Mouse (Mus musculus): ENCODE data around the gene Megf9.

The Megf9 gene

DNA sequence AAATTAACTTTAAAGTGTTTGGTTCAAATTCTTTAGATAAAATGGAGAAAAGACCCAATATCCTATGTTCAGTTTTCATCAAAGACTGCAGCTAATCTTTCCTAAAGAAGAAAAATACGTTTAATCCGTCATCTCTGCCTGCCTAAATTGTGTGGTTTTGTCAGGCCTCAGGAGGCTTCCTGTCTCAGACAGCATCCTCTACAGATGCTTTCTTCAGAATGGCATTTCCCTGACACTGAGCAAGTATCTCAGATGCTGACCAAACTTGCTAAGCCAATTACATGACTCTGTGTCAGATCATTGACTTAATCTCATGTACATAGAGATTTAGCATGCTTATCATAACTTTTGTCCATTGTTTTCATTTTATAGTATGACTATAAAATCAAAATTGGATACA lies 11.4 kb downstream of the Megf9 start:
- no peak for DNase-seq (ENCODE audit: low spot score)

DNA sequence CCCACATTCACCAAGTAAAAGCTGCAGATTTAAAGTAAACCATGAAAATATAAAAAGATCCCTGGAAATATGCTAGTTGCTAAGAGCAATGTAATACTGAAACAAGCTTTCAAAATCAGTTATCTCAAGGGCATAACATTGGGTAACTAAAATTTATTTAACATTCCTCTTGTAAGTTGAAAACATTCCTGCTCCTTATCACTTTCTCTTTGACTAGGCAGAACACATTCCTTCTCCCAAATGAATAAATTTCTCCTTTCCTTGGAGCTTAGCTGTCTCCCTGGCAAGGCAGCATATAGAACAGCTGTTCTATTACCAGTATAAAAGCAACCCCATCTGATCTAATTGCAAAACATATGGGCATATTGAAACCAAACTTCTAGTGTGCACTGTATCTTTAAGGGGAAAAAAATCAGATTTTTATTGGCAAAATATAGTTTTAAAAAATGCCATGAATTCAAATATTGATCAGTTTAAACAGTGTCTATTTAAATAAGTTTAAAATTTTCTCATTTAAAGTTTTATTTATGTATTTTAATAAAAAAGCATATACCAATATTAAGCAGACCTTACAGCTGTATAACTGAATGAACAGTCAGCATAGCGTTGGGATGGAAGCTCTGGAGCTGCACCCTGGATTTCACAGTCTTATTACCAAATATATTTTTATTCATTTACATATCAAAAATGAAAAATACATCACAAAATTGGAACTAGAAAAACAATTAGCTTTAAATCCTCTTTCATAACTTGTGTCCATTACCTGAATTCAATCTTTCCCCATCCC lies 13.1 kb downstream of the Megf9 start:
- DNase-seq (ENCODE audit: low spot score): no peak

DNA sequence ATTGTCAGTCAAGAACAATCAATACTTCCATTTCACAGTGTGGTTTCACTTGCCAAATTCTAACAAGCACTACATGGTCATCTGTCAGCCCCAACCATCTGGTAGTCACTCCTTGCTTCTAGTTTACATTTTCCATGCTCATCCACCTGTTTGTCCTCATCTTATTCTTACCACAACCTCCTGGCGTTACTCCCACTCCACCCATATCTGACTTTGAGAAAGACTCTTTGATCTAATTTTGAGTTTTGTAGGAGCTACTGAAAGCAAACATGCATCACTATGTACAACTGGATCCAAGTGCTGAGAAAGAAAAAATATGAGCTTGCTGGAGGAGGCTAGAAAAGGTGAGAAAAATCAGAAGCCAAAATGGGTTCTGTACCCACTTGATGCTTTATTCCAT lies 17.1 kb downstream of the Megf9 start:
- no peak for DNase-seq (ENCODE audit: low spot score)

DNA sequence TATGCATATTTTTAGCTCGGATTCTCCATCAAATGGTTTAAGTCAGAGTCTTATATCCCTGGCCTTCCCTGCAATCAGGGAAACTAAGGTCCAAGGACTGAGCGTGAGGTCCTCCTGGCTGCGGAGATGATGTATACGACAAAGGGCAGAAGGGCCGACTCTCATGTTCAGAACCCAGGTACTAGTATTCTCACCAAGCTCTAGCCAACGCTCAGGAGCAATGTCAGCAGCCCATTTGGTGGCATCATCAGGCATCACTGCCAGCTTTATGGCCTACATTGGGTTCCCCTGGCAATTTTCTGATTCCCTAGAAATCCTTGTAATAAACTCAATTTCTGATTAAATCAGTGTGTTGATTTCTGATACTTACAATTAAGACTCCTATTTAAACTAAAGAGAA lies 18.5 kb downstream of the Megf9 start:
- no peak for DNase-seq (ENCODE audit: low spot score)

DNA sequence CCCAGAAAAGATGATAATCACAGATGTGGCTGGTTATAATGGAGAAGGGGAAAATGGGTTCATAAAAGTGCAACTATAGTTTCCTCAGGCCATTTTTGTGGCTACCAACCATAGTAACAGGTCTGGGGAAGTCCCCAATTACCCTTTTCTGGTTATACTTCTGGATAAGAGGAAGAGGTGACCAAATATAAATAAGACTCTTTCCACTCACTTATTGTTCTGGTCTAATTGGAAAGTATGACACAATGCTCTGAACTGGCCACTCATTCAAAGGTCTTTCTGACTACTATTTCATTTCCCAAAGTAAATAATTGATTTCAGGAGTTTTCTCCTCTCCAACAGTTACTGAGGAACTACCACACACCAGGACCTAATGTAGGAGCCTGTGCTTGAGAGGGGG lies 19.3 kb downstream of the Megf9 start:
- DNase-seq (ENCODE audit: low spot score): no peak

DNA sequence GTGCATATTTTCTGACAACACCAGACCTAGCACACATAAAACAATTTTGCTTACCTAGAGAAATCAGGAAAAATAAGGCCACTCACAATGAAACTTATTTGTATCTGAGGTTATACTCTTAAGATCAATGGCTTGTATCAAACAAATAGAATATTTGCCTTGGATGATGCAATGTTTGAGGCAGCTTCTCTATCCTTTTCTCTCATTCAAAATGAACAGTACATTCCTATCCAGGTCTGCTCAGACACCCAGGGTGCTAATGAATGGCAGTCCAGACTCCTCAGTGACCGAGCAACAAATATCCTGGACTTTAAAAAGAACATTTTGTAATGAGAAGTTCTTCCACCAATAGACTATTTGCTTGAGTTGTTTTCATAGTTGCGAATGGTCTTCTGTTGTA lies 24.8 kb downstream of the Megf9 start:
- DNase-seq (ENCODE audit: low spot score): no peak

DNA sequence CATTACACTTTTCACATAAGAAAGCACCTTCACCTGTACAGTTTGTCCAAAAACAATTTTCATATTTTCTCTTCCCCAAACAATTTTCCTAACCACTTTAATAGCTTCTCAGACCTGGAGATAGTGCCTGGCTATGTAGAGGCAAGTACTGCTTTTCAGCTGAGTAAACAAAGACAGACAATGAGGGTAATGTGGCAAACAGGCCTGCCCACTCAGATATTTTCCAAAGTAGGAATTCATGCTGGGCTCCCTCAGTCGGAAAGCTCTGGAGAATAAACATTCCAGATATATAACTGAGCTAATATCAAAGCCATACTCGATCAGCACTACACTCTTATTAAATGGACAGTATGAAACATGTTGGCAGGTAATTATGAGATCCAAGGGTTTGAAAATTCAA lies 25.2 kb downstream of the Megf9 start:
- no peak for DNase-seq (ENCODE audit: low spot score)

DNA sequence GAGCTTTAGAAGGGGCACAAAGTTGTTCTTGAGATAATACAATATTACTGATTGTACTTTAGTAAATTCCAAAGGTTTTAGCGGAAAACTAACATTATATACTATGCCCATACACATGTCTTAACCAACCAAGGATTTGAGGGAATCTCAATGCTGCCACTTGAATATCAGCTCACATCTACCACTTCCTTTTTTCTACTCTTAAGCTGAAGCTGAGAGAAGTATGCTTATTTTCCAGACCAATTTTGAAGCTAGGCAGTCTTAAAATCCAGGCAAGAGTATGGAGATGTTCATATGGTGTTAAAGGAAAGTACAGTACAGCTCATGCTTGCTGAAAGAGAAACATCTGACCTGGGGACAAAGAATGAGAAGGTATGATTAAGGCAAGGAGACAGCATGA lies 26.6 kb downstream of the Megf9 start:
- no peak for DNase-seq (ENCODE audit: low spot score)

DNA sequence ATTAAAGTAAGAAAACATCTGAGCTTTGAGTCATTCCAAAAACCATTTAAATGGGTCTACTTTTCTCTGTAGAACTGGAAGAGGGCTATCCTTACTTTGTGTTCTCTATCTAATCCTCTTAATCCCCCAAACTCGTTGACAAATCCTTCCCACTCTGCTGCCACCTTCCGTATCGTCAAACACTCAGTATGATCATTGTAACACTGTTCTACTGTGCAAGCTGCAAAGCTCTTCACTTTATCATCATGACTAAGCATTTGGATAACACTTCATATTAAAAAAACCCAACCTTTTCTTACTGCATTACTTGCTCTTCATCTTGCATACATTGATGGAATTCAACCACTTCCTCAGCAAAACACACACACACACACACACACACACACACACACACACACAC lies 28.8 kb downstream of the Megf9 start:
- no peak for DNase-seq (ENCODE audit: low spot score)

DNA sequence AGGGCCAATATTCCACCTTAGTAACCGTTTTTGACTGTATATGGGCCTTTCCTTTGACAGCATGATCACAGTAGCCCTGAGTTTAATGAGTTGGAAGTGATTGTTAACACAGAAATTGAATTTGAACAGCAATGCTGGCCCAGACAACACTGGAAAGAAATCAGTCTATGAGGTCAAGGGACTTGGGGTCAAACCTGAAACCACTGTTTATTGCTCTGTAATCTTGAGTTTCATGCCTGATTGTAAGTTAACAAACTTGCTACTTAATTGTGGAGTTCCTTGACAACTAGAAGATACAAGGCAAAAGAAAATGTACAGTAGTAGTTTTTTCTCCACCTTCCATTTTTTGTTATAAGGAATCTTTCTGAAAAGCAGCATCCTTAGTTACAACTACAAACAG lies 31.0 kb downstream of the Megf9 start:
- DNase-seq (ENCODE audit: low spot score): no peak

DNA sequence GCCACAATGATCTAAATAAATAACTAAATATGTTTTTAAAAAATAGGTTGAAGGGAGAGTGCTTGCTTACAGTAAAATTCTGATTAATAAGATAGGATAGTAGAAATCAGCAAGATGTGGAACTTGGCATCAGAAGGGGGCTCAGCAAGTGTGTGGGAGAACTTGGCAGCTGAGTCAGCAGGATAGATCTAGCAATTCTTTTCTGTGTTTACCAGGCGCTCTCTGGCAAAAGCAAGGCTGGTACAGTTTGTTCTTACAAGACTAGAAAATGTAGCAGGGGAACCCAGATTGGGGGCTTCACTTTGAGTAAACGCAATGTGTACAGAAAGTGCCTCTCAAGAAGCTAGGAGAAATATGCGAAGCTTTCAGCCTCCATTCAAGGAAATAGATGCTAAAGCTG lies 35.5 kb downstream of the Megf9 start:
- peak; percentile 73 for DNase-seq (ENCODE audit: low spot score)

DNA sequence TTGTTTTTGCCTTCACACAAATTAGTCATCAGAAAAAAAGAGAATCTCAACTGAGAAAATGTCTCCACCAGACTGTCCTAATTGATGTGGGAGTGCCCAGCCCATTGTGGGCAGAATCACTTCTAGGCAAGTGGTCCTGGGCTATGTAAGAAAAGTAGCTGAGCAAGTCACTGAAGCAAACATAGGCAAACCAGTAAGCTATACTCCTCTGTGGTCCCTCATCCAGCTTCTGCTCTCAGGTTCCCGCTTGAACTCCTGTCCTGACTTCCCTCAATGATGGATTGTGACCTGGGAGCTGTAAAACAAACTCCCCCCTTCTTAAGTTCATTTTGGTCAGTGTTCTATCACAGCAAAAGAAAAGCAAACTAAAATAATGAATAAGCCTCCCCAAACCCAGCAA lies 37.8 kb downstream of the Megf9 start:
- no peak for DNase-seq (ENCODE audit: low spot score)

DNA sequence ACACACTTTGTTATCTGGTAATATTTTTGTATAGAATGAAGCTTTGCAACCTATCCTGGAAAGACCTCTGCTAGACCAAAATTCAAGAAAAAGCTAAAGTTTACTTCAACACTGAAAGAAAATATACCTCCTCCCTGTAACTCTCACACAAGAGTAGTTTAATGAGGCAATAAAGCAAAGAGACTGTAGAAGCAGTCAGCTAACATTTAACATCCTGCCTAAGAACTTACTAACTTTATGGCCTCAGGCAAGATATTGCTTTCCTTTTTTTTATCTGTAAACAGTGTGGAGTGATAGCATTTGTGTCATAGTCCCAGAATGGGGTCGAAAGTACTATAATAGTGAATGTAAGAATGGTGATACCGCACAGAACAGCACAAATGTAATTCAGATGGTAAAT lies 45.0 kb downstream of the Megf9 start:
- no peak for DNase-seq (ENCODE audit: low spot score)

DNA sequence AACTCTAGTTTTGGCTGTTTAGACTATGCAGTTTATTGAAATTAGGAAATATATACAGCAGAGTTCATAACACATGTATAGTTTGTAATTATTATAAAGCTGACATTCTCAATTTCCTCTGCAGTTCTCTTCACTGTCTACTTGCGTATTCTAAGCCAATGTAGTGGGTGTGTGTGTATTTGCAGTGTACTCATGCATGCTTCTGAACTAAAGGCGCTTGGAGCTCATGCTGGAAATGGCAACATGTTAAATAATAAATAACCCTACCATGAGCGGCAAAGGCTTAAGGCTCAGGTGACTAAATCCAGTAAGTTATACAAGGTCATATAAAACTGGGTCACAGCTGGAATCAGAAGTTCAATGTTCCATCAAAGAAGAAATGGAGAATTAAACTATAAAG lies 46.4 kb downstream of the Megf9 start:
- DNase-seq (ENCODE audit: low spot score): no peak

DNA sequence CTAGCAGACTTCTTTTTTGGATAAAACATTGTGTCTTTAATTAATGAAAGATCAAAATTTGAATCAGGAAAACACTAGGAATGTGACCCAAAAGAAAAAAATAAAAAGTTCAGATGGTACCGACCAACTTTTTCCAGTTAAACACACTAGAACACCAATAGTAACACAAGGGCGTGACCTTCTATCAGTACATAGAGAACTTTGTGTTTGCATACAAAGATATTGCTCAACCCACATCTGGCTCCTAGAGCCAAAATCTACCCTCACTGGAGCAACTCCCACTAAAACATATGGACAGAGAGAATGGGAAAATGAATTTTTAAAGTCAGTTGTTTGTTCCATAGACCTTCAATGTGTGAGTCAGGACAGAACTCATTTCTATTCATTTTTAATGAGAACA lies 50.7 kb downstream of the Megf9 start:
- DNase-seq (ENCODE audit: low spot score): no peak

DNA sequence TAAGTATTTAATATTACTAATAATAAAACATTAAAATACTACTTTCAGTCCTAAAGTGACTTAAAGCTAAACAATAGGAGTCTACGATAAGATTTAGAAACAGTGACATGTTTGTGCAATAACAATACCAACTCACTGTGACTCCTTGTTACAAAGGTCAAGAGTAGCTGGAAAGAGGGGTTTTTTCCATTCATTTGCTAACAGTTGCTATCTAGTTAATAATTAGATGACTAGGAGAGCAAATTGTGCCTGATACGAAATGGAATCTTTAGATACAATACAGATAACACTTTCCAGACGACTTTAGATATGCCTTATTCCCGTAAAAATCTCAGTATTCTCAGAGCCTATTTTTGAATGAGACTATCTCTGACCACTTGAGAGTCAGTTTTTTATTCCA lies 52.9 kb downstream of the Megf9 start:
- no peak for DNase-seq (ENCODE audit: low spot score)

DNA sequence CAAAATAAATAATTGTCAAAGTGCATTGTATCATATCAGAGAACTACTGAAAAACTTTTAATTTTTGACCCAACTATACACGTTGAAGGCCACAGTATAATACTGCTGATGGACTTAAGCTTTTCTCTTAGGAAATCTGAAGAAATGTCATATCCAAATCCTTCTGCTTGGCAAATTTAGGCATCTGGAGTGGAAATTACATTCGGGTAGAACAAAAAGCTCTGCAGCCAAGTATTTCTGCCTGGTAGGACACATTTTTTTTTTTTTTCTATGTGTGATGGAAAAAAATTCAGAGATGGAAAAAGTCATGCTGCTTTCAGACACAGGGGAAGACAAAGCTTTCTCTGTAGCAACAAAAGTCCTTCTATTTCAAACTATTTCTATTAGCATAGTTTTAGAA lies 63.4 kb downstream of the Megf9 start:
- no peak for DNase-seq (ENCODE audit: low spot score)

DNA sequence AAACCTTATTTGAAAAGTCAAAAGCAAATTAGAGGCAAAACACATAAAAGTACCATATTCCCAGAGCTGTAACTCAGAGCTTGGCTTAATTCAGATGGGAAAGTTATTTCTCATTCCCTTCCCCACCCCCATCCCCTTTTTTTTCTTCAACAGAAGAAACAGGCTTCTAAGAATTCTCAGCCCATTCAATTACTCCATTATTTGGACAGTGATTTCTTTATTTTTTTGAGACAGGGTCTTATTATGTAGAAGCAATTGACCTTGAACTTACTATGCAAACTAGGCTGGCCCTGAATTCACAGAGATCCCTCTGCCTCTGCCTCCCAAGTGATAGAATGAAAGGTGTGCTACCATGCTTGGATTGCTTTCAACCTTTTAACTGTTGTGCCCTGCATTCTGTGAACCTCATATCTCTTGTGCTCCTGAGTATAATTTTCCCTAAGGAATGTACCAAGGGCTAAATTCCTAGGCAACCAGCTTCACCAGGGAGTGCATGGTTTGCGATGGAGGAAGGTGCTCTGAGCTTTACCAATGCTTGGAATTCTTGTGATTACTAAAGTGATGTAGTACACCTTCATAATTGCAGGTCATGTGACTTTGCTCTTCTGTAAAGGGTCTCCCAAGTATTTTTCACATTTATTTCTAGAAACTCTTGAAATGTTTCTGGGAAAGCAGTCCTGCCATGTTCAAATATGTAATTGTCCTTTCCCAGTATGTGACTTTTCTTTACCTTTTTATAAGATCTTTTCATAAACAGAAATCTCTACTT lies 68.7 kb downstream of the Megf9 start:
- DNase-seq (ENCODE audit: low spot score): no peak

DNA sequence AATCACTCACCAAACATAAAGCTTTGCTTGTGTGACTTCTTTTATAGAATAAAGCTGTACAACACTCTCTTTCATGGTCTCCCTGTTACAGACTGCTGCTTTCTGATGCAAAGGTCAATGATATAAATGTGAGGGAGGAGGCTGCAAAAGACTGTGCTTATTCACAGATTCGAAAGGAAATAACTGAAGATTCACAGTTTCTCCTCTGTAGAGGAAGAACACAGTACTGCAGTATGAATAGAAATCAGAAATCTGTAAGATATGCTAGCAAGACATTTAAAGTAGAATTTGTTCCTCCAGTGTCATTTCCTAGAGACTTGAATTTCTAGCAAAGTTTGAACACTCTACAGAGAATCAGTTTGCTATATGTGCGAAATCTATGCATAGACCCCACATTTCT lies 71.5 kb downstream of the Megf9 start:
- DNase-seq (ENCODE audit: low spot score): no peak

DNA sequence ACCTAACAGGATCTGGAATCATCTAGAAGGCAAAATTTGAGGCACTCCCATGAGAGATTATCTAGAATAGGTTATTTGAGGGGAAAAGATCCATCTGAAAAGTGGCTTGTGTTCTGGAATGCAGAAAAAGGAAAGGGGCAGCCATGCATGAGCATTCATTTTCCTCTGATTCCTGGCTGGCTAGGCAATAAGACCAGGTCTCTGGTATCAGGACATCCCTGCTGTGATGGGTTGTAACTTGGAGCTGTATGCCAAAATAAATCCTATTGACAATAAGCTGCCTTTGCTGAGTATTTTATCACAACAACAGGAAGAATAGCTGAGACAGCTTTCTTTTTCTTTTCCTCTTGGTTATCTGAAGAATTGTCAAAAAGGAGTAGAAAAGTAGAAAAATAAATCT lies 73.4 kb downstream of the Megf9 start:
- DNase-seq (ENCODE audit: low spot score): no peak

DNA sequence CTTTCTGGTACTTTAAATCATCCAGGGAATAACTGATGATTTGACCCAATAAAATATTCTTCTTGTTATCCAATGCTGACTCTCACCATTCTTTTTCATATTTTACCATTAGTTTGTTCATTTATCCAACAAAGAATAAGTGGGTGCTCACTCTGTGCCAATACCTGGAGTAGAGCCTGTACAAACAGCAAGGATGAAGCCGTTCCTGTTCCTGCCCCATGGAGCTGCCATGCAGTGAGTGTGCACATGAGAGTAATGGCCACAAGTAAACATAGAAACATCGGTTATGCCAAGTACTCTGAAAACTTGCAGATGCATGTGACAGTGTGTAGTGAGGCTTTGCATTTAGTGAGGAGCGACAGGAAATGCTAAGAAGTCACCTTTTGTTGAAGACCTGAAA lies 82.6 kb downstream of the Megf9 start:
- DNase-seq (ENCODE audit: low spot score): no peak

DNA sequence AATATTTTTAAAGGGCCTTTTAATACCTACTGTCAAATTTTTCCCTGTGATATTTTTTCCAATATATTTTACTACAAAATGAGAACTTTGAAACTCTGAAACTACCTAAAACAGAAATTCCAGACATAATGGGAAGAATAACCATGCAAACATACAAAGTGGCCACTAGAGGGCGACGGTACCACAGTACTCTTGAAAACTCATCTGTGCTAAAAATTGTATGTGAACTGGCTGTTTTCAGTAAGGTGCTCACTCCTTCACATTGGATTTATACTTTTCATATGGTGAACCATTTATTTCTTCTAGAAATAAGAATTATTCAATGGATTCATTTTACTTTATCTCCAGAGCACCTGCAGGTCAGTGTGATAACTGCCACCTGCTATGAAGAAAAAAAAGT lies 83.0 kb downstream of the Megf9 start:
- DNase-seq (ENCODE audit: low spot score): peak; percentile 36

DNA sequence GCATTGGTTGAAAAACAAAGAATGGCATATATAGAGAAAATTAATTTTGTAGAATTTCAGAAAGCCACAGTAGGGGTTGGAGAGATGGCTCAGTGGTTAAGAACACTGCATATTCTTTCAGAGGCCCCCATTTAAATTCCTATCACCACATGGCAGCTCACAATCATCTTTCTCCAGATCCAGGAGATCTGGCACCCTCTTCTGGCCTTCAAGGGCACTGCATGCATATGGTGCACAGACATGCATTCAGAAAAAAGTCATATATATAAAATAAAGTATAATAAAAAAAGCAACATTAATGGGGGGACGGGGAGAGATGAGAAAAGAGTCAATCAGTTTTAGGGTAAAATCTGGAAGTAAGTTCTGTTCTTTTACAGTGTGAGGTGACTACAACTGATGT lies 85.1 kb downstream of the Megf9 start:
- DNase-seq (ENCODE audit: low spot score): no peak

DNA sequence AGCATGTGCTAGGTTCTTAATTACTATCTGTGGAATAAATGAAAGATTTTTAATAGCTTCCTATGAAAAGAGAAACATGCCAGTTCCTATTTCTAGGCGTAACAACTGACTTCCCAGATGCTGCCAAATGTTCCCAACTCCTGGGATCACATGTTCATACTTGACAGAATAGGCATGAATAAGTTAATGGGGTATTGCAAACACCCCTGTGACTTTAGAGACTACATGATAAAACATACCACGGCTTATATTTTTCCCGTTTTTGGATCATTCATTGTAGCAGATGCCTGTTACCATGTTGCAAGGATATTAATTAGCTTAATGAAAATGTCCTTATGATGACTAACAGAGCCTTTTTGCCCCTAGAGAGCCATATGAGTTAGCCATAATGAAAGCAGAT lies 88.0 kb downstream of the Megf9 start:
- no peak for DNase-seq (ENCODE audit: low spot score)

All from layer of hippocampus, adult 11-12 months (tissue).